Mouse (Mus musculus) liver, postnatal 0 days (tissue): Measurements from ENCODE around the gene Lrrfip1. TPM values are rescaled to one million over a fixed set of nuclear protein-coding genes. Genes with fewer than 3 reads are reported as not detected.

Experiments used
- ATAC-seq: fragments of 200-750 bp; cut with Nextera tagmentation; 2 replicates; pipeline ENCODE4 v1.8.0; 2017; ENCODE audit warnings: mild to moderate bottlenecking, moderate library complexity
- DNase-seq: peaks from one replicate; pipeline ENCODE4 v3.0.0-alpha.2; 2016
- H3K27ac ChIP-seq: fragments of 300-500 bp; sonication (generic); 2 replicates; pipeline ENCODE4 v1.5.1; 2014; ENCODE audit warnings: antibody characterized with exemption, moderate library complexity, mild to moderate bottlenecking, low read depth
- H3K27me3 ChIP-seq: fragments of 300-500 bp; sonication (generic); 2 replicates; pipeline ENCODE4 v1.6.1; 2014; ENCODE audit warnings: low read length, control low read depth, mixed read lengths; ENCODE audit not compliant: insufficient read depth
- H3K36me3 ChIP-seq: fragments of 300-500 bp; sonication (generic); replicated peaks from 2 replicates; pipeline ENCODE4 v1.6.1; 2014; ENCODE audit warnings: mild to moderate bottlenecking, control low read depth, low read length, moderate library complexity, mixed read lengths; ENCODE audit not compliant: insufficient read depth
- H3K4me1 ChIP-seq: fragments of 300-500 bp; sonication (generic); 2 replicates; pipeline ENCODE4 v1.6.1; 2014; ENCODE audit warnings: antibody characterized with exemption, mild to moderate bottlenecking, control low read depth; ENCODE audit not compliant: insufficient read depth
- H3K4me2 ChIP-seq: fragments of 300-500 bp; sonication (generic); 2 replicates; pipeline ENCODE4 v1.6.1; 2014; ENCODE audit warnings: low read depth, mild to moderate bottlenecking, low read length, moderate library complexity, mixed read lengths
- H3K4me3 ChIP-seq: fragments of 300-500 bp; sonication (generic); 2 replicates; pipeline ENCODE4 v1.5.1; 2014; ENCODE audit warnings: low read depth, low read length
- H3K9ac ChIP-seq: fragments of 300-500 bp; sonication (generic); replicated peaks from 2 replicates; pipeline ENCODE4 v1.6.1; 2014; ENCODE audit warnings: mild to moderate bottlenecking, moderate library complexity
- H3K9me3 ChIP-seq: fragments of 300-500 bp; sonication (generic); 2 replicates; pipeline ENCODE4 v1.6.1; 2016; ENCODE audit warnings: mild to moderate bottlenecking, control low read depth, low read length, mixed read lengths
- CTCF ChIP-seq: sonication (generic); IDR thresholded peaks from 2 replicates; pipeline ENCODE4 v1.5.1; 2016; ENCODE audit warnings: antibody characterized with exemption, low read depth
- EP300 ChIP-seq: IDR thresholded peaks from 2 replicates; pipeline ENCODE4 v1.6.1; 2016; ENCODE audit warnings: antibody characterized with exemption, low read depth, mild to moderate bottlenecking
- WGBS: fragments of 180-500 bp; shearing (Covaris S2); extraction: QIAGEN DNeasy Blood & Tissue Kit; methylation state at CpG from one replicate; pipeline ENCODE4 v1.1.7; 2014; ENCODE audit not compliant: insufficient replicate concordance; 5-methylcytosine and 5-hydroxymethylcytosine counted together
- polyA plus RNA-seq: library from polyadenylated mRNA; unstranded; fragments of >200 nt; fragmentation: Nextera tagmentation; extraction: Ambion mirVana; gene quantifications from 2 replicates; pipeline ENCODE4 v1.2.1, GENCODE M21; 2015

The Lrrfip1 gene
- polyA plus RNA-seq, 1 experiment from 2014 or later, result 21.9 TPM

DNA sequence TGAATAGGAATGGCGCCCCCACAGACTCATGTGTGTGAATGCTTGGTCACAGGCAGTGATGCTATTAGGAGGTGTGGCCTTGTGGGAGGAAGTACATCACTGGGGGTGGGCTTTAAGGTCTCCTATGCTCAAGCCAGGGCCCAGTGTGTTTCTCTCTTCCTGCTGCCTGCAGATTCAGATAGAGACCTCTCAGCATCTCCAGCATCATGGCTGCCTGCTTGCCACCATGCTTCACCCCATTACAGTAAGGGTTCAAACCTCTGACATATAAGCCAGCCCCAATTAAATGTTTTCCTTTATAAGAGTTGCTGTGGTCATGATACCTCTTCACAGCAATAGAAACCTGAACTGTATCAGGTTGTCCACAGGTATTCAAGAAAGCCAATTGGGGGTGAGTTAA, 2.6 kb upstream of the Lrrfip1 start:
- TF ChIP-seq EP300 (no peak), CTCF (no peak)
- H3K9ac ChIP-seq, result no peak overlapping the region
- 77% methylated on average over 1 of the region's 1 CpGs for WGBS
- peaks cover 13% of the 10 kb centered on the region for H3K4me1 ChIP-seq
- DNase-seq, result no peak
- H3K27me3 ChIP-seq, result 0 out of 2 replicates have a peak, but pooled peaks cover 9% of the 10 kb centered on the region
- ATAC-seq, result no peak
- H3K27ac ChIP-seq, result no peak overlapping the region
- no peaks in the 10 kb centered on the region for H3K36me3 ChIP-seq
- H3K9me3 ChIP-seq, result no peaks in the 10 kb centered on the region
- no peak overlapping the region for H3K4me2 ChIP-seq
- H3K4me3 ChIP-seq, result no peak overlapping the region

DNA sequence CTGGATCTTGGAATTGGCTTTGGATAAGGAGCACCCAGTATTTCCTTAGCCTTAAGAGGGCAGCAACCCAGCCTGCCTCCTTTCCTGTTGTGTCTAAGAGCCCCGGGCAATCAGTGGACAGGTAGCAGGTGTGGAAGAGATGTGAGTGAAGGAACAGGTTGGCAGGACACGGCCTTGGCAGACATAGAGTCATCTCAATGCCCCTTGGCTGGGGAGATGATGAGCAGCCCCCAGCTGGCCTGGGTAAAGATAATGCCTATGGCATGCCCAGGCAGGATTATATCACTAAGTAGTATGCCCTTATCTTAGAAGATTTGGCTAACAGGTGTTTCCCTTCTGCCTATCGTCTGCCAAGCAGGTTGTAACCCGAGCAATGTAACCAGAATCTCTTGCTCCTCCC, 1.4 kb upstream of the Lrrfip1 start:
- Histone ChIP-seq H3K4me3 (no peak overlapping the region), H3K27ac (no peak overlapping the region), H3K27me3 (0 out of 2 replicates have a peak, but pooled peaks cover 9% of the 10 kb centered on the region), H3K36me3 (no peaks in the 10 kb centered on the region), H3K9me3 (no peaks in the 10 kb centered on the region), H3K4me2 (no peak overlapping the region), H3K4me1 (peaks cover 13% of the 10 kb centered on the region), H3K9ac (no peak overlapping the region)
- TF ChIP-seq EP300, result no peak
- TF ChIP-seq CTCF, result no peak
- WGBS, result 56% methylated on average over 4 of the region's 4 CpGs
- ATAC-seq (no peak), DNase-seq (no peak)

DNA sequence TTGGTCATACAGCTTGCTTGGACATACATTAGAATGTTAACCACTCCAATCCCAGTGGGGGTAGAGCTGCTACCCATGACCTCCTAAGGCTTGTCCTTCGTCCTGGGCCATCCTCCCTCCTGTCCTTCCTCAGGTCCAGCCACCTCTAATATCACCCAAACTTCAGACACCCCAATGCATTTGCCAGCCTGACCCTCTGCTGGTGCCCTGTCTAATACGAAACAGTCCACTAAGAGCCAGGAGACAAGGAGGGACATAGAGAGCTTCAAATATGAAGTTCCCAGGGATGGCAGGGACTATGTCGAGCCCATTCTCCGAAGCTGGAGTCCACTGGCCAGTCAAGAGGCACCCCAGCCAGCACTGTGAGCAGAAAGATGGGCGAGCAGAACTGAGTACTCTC, 896 bp upstream of the Lrrfip1 start:
- DNase-seq (no peak), ATAC-seq (no peak)
- Histone ChIP-seq H3K27me3 (0 out of 2 replicates have a peak, but pooled peaks cover 9% of the 10 kb centered on the region), H3K27ac (no peak overlapping the region), H3K9ac (no peak overlapping the region), H3K4me2 (no peak overlapping the region; the same call in 1 of the 2 replicates), H3K4me3 (no peak overlapping the region), H3K4me1 (peaks cover 13% of the 10 kb centered on the region), H3K36me3 (no peaks in the 10 kb centered on the region), H3K9me3 (no peaks in the 10 kb centered on the region)
- 69% methylated on average over 5 of the region's 5 CpGs for WGBS
- no peak for TF ChIP-seq CTCF

DNA sequence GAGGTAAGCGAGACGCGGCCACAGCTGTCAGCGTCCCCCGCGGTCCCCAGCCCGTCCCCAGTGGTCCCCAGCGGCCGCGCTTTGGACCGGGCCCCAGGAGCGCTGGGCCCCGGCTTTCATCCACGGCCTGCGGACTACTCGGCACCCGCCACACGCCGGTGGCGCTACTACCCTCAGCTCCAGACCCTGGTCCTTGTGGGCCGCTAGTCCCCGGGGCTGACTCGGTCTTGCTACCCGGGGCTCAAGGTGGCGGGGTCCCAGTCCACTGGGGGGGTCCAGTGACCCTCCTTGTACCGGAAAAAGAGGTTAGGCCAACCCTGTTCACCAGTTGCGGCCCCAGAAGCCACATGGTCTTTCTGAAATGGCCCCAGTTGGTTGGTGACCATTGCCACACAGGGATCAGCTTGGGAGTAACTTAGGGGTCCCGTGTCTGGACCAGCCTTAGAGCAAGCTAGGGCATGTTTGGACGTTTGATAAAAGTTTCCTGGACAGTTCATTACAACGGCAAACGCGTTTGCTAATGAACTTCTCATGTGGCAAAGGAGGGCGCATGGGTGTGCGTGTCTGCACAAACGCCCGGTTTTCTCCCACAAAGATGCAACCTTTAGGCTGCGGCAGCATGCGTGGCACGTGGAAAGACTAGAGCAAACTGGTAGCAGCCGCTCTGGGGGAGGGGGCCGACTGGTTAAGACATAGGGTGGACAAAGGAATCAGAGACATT, 514 bp downstream of the Lrrfip1 start:
- H3K4me1 ChIP-seq, result peaks cover 13% of the 10 kb centered on the region
- DNase-seq, result peak; percentile 25
- ATAC-seq, result peak; percentile 73

DNA sequence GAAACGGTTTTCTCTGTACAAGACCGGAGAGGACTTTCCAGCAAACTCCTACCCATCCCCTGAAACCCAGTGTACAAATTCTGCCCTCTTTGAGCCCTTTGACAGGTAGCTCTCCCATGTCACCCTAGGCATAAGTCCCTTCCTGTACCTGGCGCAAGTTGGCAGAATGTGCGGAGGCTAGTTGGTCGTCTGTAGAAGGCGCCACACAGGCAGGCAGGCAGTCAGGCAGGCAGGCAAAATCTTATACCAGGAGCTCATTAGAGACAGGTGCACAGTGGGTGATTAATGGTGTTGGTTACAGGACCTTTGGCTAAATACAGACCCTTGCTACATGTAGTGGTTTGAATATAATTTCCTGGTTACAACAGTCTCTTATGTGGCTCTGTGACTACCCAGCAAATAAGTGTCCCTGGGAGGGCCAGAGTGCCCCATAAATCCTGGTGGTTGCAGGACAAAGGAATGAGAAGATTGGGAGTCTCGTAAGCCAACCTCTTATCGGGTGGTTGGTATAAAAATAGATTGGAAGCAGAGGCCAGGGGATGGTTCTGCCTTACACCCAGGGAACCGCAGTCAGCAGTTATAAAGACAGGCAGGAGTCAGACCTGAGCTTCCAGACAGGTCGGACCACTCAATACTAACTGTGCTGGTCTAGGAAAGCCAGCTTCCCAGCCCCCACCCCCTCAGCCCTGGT, 1.5 kb downstream of the Lrrfip1 start:
- Histone ChIP-seq H3K27me3 (0 out of 2 replicates have a peak, but pooled peaks cover 9% of the 10 kb centered on the region), H3K36me3 (no peaks in the 10 kb centered on the region), H3K27ac (no peak overlapping the region), H3K9ac (no peak overlapping the region), H3K4me1 (peaks cover 13% of the 10 kb centered on the region), H3K4me3 (no peak overlapping the region), H3K4me2 (peak overlapping the region; percentile 93; the same call in 1 of the 2 replicates), H3K9me3 (no peaks in the 10 kb centered on the region)
- 47% methylated on average over 10 of the region's 10 CpGs for WGBS
- DNase-seq, result no peak
- ATAC-seq, result no peak
- no peak for TF ChIP-seq CTCF
- no peak for TF ChIP-seq EP300

More for the DNA sequence above, 514 bp downstream of the Lrrfip1 start:
- 2% methylated on average over 41 of the region's 41 CpGs for WGBS
- Histone ChIP-seq H3K36me3 (no peaks in the 10 kb centered on the region), H3K9ac (peak overlapping the region; percentile 67), H3K4me2 (peak overlapping the region; percentile 93), H3K9me3 (no peaks in the 10 kb centered on the region), H3K27me3 (0 out of 2 replicates have a peak, but pooled peaks cover 9% of the 10 kb centered on the region), H3K27ac (no peak overlapping the region), H3K4me3 (peak overlapping the region; percentile 69)
- TF ChIP-seq EP300 (no peak), CTCF (no peak)

DNA sequence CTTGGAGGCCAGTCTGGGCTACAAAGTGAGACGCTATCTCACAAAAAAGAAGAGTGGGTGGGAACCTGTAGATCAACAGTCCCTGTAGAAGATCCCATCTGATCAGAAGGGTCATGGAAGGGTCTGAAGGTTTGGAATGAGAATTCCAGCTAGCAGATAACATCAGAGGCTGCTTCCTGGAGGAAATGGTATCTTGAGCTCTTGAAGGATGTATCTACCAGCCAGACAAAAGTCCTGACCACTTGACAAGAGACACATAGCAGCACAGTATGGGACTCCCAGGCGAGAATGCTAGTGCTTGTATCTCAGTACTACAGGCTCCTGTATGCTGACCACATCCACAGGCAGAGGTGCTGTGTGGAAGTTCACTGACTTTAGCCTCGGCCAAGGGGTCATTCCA, 2.6 kb downstream of the Lrrfip1 start:
- Histone ChIP-seq H3K9ac (no peak overlapping the region), H3K4me2 (no peak overlapping the region), H3K36me3 (no peaks in the 10 kb centered on the region), H3K27ac (no peak overlapping the region), H3K9me3 (no peaks in the 10 kb centered on the region), H3K27me3 (0 out of 2 replicates have a peak, but pooled peaks cover 9% of the 10 kb centered on the region), H3K4me1 (peaks cover 13% of the 10 kb centered on the region), H3K4me3 (no peak overlapping the region)
- WGBS, result 62% methylated on average over 3 of the region's 3 CpGs
- no peak for DNase-seq
- ATAC-seq, result no peak
- TF ChIP-seq EP300 (no peak), CTCF (no peak)
